Mouse (Mus musculus) liver, embryonic 14.5 days (tissue): ENCODE measurements around the gene Clic4.

Source experiments
- CTCF ChIP-seq: IDR thresholded peaks from 2 replicates; pipeline ENCODE4 v1.5.1; 2016; ENCODE audit warnings: antibody characterized with exemption, low read depth, control low read depth
- EP300 ChIP-seq: IDR thresholded peaks from 2 replicates; pipeline ENCODE4 v1.6.1; 2016; ENCODE audit warnings: antibody characterized with exemption, low read depth

DNA sequence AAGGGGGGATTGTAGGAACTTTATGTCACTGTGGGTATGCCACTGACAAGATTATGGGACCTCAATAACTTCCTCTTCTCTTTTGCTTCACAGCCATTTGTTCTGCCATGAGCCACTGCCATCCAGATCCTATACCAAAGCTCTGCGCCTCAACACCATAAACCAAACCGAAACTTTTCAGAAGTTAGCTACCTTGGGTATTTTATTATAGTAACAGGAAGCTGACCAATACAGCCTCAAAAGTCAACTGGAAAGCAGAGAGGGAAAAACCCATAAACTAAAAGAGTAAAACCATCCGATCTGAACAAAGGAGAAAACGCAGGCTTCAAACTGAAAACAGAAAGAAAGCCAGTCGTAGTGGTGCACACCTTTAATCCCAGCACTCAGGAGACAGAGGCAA, 30.2 kb downstream of the Clic4 start:
- TF ChIP-seq CTCF (no peak), EP300 (no peak)
